Mouse (Mus musculus) heart, embryonic 15.5 days (tissue): ENCODE data around the gene Ctcf. TPM values are rescaled to one million over a fixed set of nuclear protein-coding genes. Genes with fewer than 3 reads are reported as not detected.

Experiments
- ATAC-seq: fragments of 200-750 bp; cut with Nextera tagmentation; replicated peaks from 2 replicates; pipeline ENCODE4 v1.8.0; 2017; ENCODE audit warnings: low read depth, moderate TSS enrichment; ENCODE audit not compliant: insufficient number of reproducible peaks, insufficient read depth, low FRiP score
- H3K27ac ChIP-seq: fragments of 300-500 bp; sonication (generic); 2 replicates; pipeline ENCODE4 v1.5.1; 2015; ENCODE audit warnings: mild to moderate bottlenecking, inconsistent platforms
- H3K27me3 ChIP-seq: fragments of 300-500 bp; sonication (generic); 2 replicates; pipeline ENCODE4 v1.6.1; 2015; ENCODE audit warnings: inconsistent platforms
- H3K36me3 ChIP-seq: fragments of 300-500 bp; sonication (generic); 2 replicates; pipeline ENCODE4 v1.6.1; 2015; ENCODE audit warnings: mild to moderate bottlenecking, inconsistent platforms
- H3K4me1 ChIP-seq: fragments of 300-500 bp; sonication (generic); replicated peaks from 2 replicates; pipeline ENCODE4 v1.6.1; 2015; ENCODE audit warnings: inconsistent platforms
- H3K4me2 ChIP-seq: fragments of 300-500 bp; sonication (generic); 2 replicates; pipeline ENCODE4 v1.6.1; 2015; ENCODE audit warnings: inconsistent platforms, mild to moderate bottlenecking, moderate library complexity
- H3K4me3 ChIP-seq: fragments of 300-500 bp; sonication (generic); 2 replicates; pipeline ENCODE4 v1.5.1; 2015; ENCODE audit warnings: mild to moderate bottlenecking, inconsistent platforms
- H3K9ac ChIP-seq: fragments of 300-500 bp; sonication (generic); 2 replicates; pipeline ENCODE4 v1.6.1; 2015; ENCODE audit warnings: mild to moderate bottlenecking, inconsistent platforms
- H3K9me3 ChIP-seq: fragments of 300-500 bp; sonication (generic); replicated peaks from 2 replicates; pipeline ENCODE4 v1.6.1; 2016; ENCODE audit warnings: inconsistent platforms
- WGBS: fragments of 180-500 bp; shearing (Covaris S2); methylation state at CpG from one replicate; pipeline ENCODE4 v1.1.7; 2015; ENCODE audit warnings: mixed read lengths; 5-methylcytosine and 5-hydroxymethylcytosine counted together
- polyA plus RNA-seq: library from polyadenylated mRNA; unstranded; fragments of >200 nt; fragmentation: Nextera tagmentation; extraction: Ambion mirVana; gene quantifications from 2 replicates; pipeline ENCODE4 v1.2.1, GENCODE M21; 2015

The Ctcf gene
- polyA plus RNA-seq, 1 experiment from 2014 or later = 64.5 TPM

GRCm38 (mm10) chr8:105694051-105694799 is 57.9 kb downstream of the Ctcf start:
- H3K36me3 ChIP-seq = peaks cover 22% of the 10 kb centered on the region; the same call in 1 of the 2 replicates
- no peak for ATAC-seq
- peaks cover 23% of the 10 kb centered on the region for H3K27me3 ChIP-seq
- no peaks in the 10 kb centered on the region for H3K9me3 ChIP-seq
- H3K4me2 ChIP-seq = peak overlapping the region; percentile 88
- WGBS = 11% methylated on average over 40 of the region's 40 CpGs
- H3K4me1 ChIP-seq = peaks cover 10% of the 10 kb centered on the region
- peak overlapping the region; percentile 49 for H3K4me3 ChIP-seq
- H3K27ac ChIP-seq = no peak overlapping the region
- peak overlapping the region; percentile 31; the same call in 1 of the 2 replicates for H3K9ac ChIP-seq

DNA sequence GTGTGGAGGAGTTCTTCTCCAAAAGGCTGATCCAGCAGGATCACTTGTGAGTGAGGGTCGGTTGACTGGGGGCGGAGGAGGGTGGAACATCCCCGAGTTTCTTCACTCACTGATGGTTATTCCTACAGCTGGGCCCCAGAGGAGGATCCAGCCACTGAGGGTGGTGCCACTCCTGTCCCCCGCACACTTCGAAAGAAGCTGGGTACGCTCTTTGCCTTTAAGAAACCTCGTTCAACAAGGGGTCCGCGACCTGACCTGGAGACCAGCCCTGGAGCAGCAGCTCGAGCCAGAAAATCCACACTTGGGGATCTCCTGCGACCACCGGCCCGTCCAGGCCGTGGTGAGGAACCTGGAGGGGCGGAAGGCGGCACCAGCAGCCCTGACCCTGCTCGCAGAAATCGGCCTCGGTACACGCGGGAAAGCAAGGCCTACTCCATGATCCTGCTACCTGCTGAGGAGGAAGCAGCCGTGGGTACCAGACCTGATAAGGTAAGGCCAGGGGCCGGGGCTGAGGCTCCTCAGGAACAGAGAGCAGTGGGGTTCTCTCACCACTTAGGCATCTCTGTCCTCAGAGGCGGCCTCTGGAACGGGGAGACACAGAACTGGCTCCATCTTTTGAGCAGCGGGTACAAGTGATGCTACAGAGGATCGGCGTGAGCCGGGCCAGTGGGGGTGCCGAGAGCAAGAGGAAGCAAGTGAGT is 58.9 kb downstream of the Ctcf start:
- ATAC-seq = no peak
- WGBS = 70% methylated on average over 30 of the region's 30 CpGs

GRCm38 (mm10) chr8:105697196-105697780 is 60.9 kb downstream of the Ctcf start:
- peaks cover 27% of the 10 kb centered on the region for H3K4me1 ChIP-seq
- no peak overlapping the region for H3K4me3 ChIP-seq
- H3K4me2 ChIP-seq = no peak overlapping the region
- no peaks in the 10 kb centered on the region for H3K9me3 ChIP-seq
- no peak for ATAC-seq
- no peak overlapping the region for H3K9ac ChIP-seq
- H3K27me3 ChIP-seq = peaks cover 13% of the 10 kb centered on the region
- H3K36me3 ChIP-seq = peaks cover 22% of the 10 kb centered on the region; the same call in 1 of the 2 replicates
- WGBS = 93% methylated on average over 17 of the region's 17 CpGs
- H3K27ac ChIP-seq = no peak overlapping the region

More for the DNA sequence above, 58.9 kb downstream of the Ctcf start:
- Histone ChIP-seq H3K9me3 (no peaks in the 10 kb centered on the region), H3K4me3 (no peak overlapping the region), H3K27ac (no peak overlapping the region), H3K9ac (no peak overlapping the region), H3K4me1 (peaks cover 16% of the 10 kb centered on the region), H3K4me2 (no peak overlapping the region), H3K27me3 (peaks cover 13% of the 10 kb centered on the region), H3K36me3 (peaks cover 22% of the 10 kb centered on the region; the same call in 1 of the 2 replicates)

- peaks cover 25% of the 10 kb centered on the region for H3K4me1 ChIP-seq
- WGBS = 93% methylated on average over 5 of the region's 5 CpGs
- H3K4me2 ChIP-seq = no peak overlapping the region
- H3K4me3 ChIP-seq = no peak overlapping the region
- H3K36me3 ChIP-seq = peaks cover 30% of the 10 kb centered on the region; the same call in 1 of the 2 replicates
- H3K27me3 ChIP-seq = peaks cover 13% of the 10 kb centered on the region
- no peak overlapping the region for H3K27ac ChIP-seq
- H3K9me3 ChIP-seq = no peaks in the 10 kb centered on the region
- H3K9ac ChIP-seq = no peak overlapping the region
- no peak for ATAC-seq
Measured at GRCm38 (mm10) chr8:105698734-105699133, 62.4 kb downstream of the Ctcf start.

DNA sequence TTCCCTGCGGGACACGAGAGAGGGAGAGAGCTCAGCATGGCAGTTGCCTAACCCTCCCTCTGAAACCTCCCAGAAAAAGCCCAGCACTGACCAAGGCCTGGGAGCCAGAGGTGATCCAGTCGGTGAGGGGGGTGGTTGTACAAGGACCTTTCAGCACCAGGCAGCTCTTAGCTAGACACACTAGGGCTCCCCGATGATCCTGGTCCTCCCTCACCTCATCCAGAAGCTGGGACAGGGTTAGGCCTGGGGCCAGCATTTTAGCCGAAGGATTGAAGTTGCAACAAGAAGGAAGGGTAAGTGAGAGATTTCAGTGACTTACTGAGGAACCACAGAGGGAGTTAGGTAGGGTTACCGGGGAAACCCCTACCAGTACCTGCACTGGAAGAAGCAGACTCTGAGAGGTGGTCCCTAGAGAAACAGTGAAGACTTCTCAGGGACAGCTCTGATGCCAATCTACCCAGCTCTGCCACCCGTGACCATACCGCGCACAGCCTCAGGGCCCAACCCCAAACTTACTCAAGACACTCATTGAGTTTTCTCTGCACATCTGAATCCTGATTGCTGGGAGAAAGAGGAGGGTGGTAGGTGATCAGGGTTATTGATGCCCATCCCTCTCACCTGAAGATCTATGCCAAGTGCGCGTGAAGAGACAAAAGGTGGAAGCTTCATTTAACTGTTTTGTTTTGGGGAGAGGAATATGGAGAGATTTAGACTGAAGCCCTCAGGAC is 63.3 kb downstream of the Ctcf start:
- Histone ChIP-seq H3K4me3 (peak overlapping the region; percentile 80), H3K9ac (peak overlapping the region; percentile 70), H3K27ac (no peak overlapping the region), H3K9me3 (no peaks in the 10 kb centered on the region), H3K4me2 (peak overlapping the region; percentile 91), H3K4me1 (peaks cover 17% of the 10 kb centered on the region), H3K27me3 (peaks cover 5% of the 10 kb centered on the region; the same call in 1 of the 2 replicates), H3K36me3 (peaks cover 30% of the 10 kb centered on the region; the same call in 1 of the 2 replicates)
- WGBS = 88% methylated on average over 11 of the region's 11 CpGs
- no peak for ATAC-seq

DNA sequence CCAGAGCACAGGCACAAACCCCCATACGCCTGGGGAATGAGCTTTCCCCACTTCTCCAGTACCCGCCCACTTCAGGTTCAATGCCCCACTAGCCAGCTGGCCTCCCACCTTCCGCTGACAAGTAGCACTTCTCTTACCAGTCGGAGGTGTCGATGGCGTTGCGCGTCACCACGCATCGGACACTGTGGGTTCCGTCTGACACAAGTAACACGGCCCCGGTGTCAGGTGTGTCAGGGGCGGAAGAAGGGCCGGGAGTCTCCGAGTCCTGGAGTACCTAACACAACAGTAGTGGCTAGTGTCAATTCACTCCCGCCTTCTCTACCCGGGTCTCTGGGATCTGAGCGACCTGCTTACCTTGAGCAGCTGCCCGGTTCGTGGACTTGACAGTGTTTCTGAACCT is 64.2 kb downstream of the Ctcf start:
- Histone ChIP-seq H3K9me3 (no peaks in the 10 kb centered on the region), H3K4me2 (peak overlapping the region; percentile 91), H3K27me3 (peaks cover 2% of the 10 kb centered on the region; the same call in 1 of the 2 replicates), H3K4me3 (peak overlapping the region; percentile 80), H3K4me1 (peaks cover 17% of the 10 kb centered on the region), H3K9ac (peak overlapping the region; percentile 70), H3K36me3 (peaks cover 30% of the 10 kb centered on the region; the same call in 1 of the 2 replicates), H3K27ac (peak overlapping the region; percentile 95)
- peak; percentile 25 for ATAC-seq
- WGBS = under 1% methylated on average over 21 of the region's 21 CpGs

DNA sequence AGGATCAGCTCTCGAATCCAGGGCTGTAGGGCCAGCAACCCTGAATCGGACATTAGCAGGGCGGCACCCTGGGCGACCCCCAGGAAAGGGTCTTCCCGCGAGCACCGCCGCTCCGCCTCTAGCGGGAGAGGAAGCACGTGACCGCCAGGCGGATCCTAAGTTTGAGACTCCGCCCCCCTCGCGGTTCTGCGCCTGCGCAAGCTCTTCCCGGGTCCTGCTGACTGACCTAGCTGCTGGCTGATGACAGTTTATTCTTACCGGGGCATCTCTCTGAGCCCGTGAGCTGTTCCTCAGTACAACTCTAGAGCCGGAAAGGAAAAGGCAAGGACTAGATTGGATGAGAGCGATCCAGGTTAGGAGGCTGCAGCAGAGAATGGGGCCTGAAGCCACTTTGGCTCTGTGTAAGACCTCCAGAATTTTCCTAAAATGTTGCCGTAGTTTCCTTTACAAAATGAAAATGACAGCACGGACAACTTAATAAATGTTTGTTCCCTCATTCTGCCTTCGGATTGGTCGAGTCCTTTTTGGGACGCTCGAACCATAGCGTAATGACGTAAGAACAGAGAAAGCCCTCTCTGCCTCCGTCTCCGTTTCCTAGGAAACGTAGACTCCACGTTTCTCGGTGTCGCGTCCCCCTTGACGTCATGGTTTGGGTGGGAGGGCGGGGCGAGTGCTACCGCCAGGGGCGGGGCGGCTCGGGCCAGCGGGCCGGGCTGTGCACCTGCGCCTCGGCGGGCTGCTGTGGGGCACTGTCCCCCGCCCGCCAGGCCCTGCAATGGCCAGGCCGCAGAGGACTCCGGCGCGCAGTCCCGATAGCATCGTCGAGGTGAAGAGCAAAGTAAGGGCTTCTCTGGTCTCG is 64.8 kb downstream of the Ctcf start, which contains the start of the genes Acd and Pard6a:
Gene Acd, minus strand, starts transcription at position 137 of the 859 bp plus-strand sequence.
Gene Pard6a, plus strand, starts transcription at position 183 of the 859 bp plus-strand sequence.
- Histone ChIP-seq H3K4me1 (peaks cover 17% of the 10 kb centered on the region), H3K9me3 (no peaks in the 10 kb centered on the region), H3K27ac (peak within 1 kb of the TSS; percentile 95), H3K9ac (peak within 1 kb of the TSS; percentile 70), H3K4me2 (peak within 1 kb of the TSS; percentile 91), H3K27me3 (no peaks in the 10 kb centered on the region), H3K36me3 (peaks cover 30% of the 10 kb centered on the region; the same call in 1 of the 2 replicates), H3K4me3 (peak within 1 kb of the TSS; percentile 80)
- WGBS = under 1% methylated on average over 60 of the region's 60 CpGs
- peak; percentile 79 for ATAC-seq

GRCm38 (mm10) chr8:105702001-105702401 is 65.6 kb downstream of the Ctcf start:
- WGBS = 47% methylated on average over 18 of the region's 18 CpGs
- no peaks in the 10 kb centered on the region for H3K27me3 ChIP-seq
- H3K4me1 ChIP-seq = peaks cover 21% of the 10 kb centered on the region
- H3K27ac ChIP-seq = peak overlapping the region; percentile 95
- peak overlapping the region; percentile 80 for H3K4me3 ChIP-seq
- peaks cover 25% of the 10 kb centered on the region; the same call in 1 of the 2 replicates for H3K36me3 ChIP-seq
- ATAC-seq = no peak
- peak overlapping the region; percentile 70 for H3K9ac ChIP-seq
- peak overlapping the region; percentile 91 for H3K4me2 ChIP-seq
- H3K9me3 ChIP-seq = no peaks in the 10 kb centered on the region

GRCm38 (mm10) chr8:105702731-105703415 is 66.5 kb downstream of the Ctcf start:
- no peak for ATAC-seq
- 93% methylated on average over 24 of the region's 24 CpGs for WGBS
- Histone ChIP-seq H3K4me2 (no peak overlapping the region), H3K27ac (no peak overlapping the region), H3K36me3 (peaks cover 19% of the 10 kb centered on the region; the same call in 1 of the 2 replicates), H3K27me3 (no peaks in the 10 kb centered on the region), H3K9me3 (no peaks in the 10 kb centered on the region), H3K9ac (no peak overlapping the region), H3K4me1 (peaks cover 28% of the 10 kb centered on the region), H3K4me3 (no peak overlapping the region)
